Mouse (Mus musculus) left cerebral cortex, adult 2 months (tissue): ENCODE results near the gene Ubap1. TPM values are rescaled to one million over a fixed set of nuclear protein-coding genes. Genes with fewer than 3 reads are reported as not detected.

Source experiments
- DNase-seq, 2 experiments: peaks; one replicate each; pipeline ENCODE4 v3.0.0; 2021 to 2022; ENCODE audit warnings: low spot score in 2 of 2, mixed read lengths in 1 of 2; ENCODE audit errors: extremely low spot score in 1 of 2
- H3K27ac ChIP-seq: fragments of 200-600 bp; 2 replicates; pipeline ENCODE4 v1.8.1; 2022
- H3K4me3 ChIP-seq: fragments of 200-600 bp; 2 replicates; pipeline ENCODE4 v1.8.1; 2022
- CTCF ChIP-seq: fragments of 200-600 bp; IDR thresholded peaks from 2 replicates; pipeline ENCODE4 v1.8.1; 2022; ENCODE audit warnings: antibody characterized with exemption, mild to moderate bottlenecking, moderate library complexity
- intact Hi-C: fragments of 180-260 bp; cut with DNase I; formaldehyde crosslinking; loops from one replicate; pipeline ENCODE4 v1.15.1; 2025
- long read RNA-seq, 2 experiments: library from polyadenylated mRNA; stranded (forward); transcript quantifications; one replicate each; pipeline ENCODE4 v2.0.0; 2021; ENCODE audit warnings: borderline mapping rate in 2 of 2
- total RNA-seq, 2 experiments: library from RNA; stranded (reverse); gene quantifications; 2 replicates each; pipeline ENCODE4 v1.2.3; 2021

Ubap1 gene
- total RNA-seq = 10 to 100 TPM; 47.7 to 49.0 TPM
- long read RNA-seq, experiment 1, transcript Ubap1-201 (7 exons, 3,456 nt) = major isoform, 55 of 92 reads
- long read RNA-seq, experiment 1, partial matches to known transcripts = 2 of 92 reads
- long read RNA-seq, experiment 1, other reads (novel, unspliced or antisense) = 33 of 92 reads
- long read RNA-seq, experiment 2, transcript Ubap1-201 (7 exons, 3,456 nt) = major isoform, 51 of 71 reads
- long read RNA-seq, experiment 2, partial matches to known transcripts = 6 of 71 reads
- long read RNA-seq, experiment 2, other reads (novel, unspliced or antisense) = 13 of 71 reads

DNA sequence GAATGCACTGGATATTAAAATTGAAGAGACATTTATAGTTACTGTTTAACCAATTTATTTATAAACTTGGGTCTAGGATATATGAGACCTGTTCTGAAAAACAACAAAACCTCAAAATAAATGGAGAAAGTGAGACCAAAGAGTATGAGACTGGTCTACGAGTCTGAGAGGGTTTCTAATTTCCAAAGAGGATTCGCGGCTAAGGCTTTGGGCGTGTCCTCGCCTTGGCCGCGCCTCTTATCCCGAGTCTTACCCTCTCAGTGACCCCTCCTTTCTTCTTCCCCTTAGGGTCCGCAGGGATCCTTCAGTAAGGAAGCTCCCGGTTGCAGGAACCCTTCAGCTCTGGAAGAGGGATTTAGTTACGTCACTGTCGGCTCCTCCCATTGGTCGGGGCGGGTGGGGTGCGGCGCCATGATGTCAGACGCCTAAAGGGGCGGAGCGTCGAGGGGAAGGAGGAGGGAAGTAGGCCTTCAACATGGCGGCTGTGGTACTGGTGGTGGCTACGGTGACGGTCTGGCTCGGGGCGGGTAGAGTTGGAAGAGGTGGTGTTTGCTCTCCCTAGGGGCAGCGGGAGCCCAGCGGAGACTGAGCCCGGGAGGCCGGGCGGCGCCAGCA, at the start of gene Ubap1:
TSS of gene Ubap1 (plus strand) at position 413 of the 615 bp plus-strand sequence.
- no peak for TF ChIP-seq CTCF
- peak within 1 kb of the TSS; percentile 91 for H3K27ac ChIP-seq
- intact Hi-C loops = loop anchor here (1.0 kb wide), 1 partner anchor 34 kb away; the partner anchor contains the start of gene Dcaf12
- DNase-seq = peak; percentile 88 to 90
- H3K4me3 ChIP-seq = peak within 1 kb of the TSS; percentile 84

DNA sequence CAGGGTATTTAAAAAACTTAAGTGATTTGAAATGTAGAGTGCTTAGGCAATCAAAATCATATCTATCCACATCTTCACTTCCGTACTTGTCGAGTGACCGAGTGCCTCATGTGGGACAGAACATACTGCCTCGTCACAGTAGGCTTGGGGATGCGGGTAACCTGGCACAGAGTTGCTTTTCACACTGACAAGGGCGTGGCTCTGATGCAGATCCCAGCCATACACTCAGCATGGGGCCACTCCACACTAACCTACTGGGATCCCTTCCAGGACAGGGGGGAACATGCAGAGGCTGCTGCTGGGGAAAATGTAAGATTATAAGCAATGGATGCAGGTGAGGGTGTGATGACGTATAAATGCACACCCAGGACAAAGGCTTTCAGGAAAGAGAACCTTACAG, 45.1 kb upstream of the Ubap1 start:
- intact Hi-C loops = no loop called here
- DNase-seq = no peak
- Histone ChIP-seq H3K4me3 (no peak overlapping the region), H3K27ac (no peak overlapping the region)
- no peak for TF ChIP-seq CTCF

DNA sequence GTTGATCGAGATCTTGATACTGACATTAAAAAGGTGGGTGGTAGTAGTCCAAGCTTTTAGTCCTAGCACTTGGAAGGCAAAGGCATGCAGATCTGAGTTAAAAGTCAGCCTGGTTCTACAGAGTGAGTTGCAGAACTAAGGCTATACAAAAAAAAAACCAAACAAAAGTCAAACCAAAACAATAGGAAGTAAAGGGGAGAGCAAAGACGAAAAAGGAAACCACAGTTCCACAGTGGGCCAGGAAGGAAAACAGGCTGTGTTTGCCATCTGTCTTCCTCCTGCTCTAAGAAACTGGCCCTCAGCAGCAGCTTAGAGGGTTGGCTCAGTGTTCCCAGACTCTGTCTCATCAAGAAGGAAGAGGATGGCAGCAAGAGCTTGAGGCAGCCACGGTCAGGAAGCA, 44.5 kb upstream of the Ubap1 start:
- intact Hi-C loops = no loop called here
- H3K27ac ChIP-seq = no peak overlapping the region; the same call in 1 of the 2 replicates
- TF ChIP-seq CTCF = no peak
- no peak overlapping the region for H3K4me3 ChIP-seq
- DNase-seq = no peak

DNA sequence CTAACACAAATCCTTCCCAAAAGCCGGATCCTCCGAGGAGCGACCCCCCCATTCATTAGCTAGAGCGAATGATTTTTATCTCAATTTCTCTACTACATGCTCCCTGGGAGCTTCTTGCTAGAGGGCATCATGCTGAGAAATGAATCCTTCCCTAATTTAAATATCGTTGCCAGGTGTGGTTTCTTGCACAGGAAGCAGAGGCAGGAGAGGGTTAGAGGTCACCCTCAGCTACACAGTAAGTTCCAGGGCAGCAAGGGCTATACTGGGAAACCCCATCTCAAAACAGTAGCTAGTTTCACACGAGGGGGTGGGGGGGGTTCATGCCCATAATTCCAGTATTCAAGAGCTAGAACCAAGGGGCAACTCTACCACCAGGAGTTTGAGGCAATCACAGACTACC, 41.4 kb upstream of the Ubap1 start:
- TF ChIP-seq CTCF = no peak
- DNase-seq = no peak
- Histone ChIP-seq H3K4me3 (no peak overlapping the region), H3K27ac (no peak overlapping the region)
- intact Hi-C loops = no loop called here

DNA sequence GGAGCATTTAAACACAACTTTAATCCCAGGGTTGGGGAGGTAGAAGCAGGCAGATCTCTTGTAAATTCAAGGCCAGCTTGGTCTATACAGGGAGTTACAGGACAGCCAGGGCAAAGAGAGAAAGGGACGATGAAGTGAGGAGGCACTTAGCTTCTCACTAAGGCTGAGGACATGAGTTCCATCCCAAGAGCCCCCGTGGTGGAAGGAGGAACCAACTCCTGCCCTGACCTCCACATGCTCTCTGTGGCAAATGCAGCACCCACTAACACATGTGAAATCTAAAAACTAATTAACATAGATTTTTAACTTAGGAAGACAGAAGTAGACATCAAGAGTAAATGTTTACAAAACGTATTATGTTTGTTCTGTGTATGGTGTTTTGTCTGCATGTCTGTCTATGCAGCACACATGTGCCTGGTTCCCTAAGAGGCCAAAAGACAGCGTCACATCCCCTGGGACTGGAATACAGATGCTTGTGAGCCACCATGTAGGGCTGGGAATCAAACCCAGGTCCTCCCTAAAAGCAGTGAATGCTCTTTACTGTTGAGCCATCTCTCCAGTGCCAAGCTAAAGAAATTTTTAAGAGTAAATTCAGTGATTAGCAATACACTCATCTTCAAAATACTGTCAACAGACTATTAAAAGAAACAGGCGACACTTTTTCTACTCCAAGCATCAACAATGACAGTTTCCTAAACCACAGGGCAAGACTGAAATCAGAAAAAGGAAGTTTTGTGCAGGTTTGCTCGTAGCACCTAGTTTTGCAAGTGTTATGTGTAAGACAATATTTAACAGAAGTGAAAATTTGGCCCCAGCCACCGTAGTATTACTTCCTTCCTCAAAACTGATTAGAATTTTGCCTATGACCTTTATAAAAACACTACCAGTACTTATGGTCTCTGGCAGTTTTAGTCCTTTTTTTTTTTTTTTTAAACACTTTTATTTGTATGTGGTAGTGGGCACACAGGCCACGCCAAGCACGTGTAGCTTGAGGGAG, 37.9 kb upstream of the Ubap1 start:
- no peak for TF ChIP-seq CTCF
- intact Hi-C loops = no loop called here

DNA sequence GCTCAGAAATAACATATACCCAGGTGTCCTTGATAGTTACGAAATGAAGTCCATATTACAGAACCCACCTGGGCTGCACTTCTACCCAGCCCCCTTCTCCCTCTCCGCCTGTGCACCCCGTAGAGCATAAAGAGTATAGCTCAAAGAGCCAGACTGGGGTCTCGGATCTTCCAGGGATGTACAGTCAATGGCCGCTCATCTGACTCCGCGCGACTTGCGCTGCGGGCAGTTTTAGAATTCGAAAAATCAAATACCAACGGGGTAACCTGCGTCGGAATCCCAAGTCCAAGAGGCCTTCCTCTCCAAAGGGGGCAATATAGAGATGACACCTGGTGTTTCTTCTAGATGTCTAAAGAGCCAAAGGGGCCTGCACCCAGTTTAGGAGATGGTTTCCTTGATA, 35.1 kb upstream of the Ubap1 start:
- peak overlapping the region; percentile 97 for H3K27ac ChIP-seq
- intact Hi-C loops = loop anchor here (1.0 to 2.0 kb wide), 3 partner anchors 36 to 77 kb away; partner anchors contain the start of gene Ubap2
- DNase-seq = no peak

More for the DNA sequence above, 37.9 kb upstream of the Ubap1 start:
- no peak overlapping the region for H3K27ac ChIP-seq
- no peak overlapping the region for H3K4me3 ChIP-seq
- DNase-seq = no peak

DNA sequence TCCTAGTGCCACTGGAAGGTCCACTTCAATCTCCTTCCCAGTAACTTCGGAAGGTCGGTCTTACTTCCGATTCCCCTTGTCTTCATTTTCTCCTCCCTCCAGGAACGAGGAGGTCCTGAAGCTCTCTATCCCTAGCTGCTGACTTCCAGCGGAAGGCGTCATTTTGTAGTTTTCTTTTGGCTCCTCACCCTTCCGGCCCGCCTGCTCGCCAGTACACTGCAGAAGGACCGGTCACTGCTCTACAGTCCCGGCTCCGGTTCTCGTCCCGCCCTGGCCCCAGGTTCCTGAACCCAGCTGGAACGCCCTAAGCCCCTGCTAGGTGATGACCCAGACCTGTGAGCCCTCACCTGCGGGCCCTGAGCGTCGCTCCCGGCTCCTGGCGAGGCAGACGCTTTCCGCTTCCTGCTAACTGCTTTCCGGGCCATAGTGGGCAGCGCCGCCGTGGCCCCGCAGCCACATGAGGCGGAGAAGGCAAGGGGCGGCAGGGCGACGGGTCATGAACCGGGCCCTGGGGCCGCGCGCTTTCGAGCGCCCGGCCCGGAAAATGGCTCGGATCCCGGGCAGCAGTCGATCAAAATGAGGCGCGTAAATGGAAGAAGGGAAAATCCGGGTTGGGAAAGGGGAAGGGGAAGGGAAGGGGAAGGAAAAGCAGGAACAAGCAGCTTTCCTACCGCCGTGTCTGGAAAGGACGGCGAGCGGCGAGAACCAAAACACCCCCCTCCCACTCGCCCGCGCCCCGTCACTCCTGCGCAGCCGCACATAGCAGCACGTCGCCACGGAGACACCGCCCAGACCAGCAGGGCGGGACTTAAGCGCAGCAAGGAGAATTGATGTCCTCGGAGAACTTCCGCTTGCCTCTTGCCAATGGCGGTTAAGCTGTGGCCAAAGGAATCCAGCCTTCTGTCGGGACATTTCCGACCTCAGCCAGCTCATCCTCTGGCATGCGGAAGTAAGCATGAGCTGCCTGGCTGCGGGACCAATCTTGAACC, 34.4 kb upstream of the Ubap1 start, which contains the start of gene Dcaf12:
TSS of gene Dcaf12 (minus strand) at position 749 of the 989 bp plus-strand sequence.
- DNase-seq = peak; percentile 95
- intact Hi-C loops = loop anchor here (1.0 to 2.0 kb wide), 3 partner anchors 35 to 76 kb away; partner anchors contain the start of gene Ubap2
- Histone ChIP-seq H3K27ac (peak within 1 kb of the TSS; percentile 97), H3K4me3 (peak within 1 kb of the TSS; percentile 93)
- TF ChIP-seq CTCF = no peak

More for the DNA sequence above, 35.1 kb upstream of the Ubap1 start:
- peak overlapping the region; percentile 93 for H3K4me3 ChIP-seq
- no peak for TF ChIP-seq CTCF

DNA sequence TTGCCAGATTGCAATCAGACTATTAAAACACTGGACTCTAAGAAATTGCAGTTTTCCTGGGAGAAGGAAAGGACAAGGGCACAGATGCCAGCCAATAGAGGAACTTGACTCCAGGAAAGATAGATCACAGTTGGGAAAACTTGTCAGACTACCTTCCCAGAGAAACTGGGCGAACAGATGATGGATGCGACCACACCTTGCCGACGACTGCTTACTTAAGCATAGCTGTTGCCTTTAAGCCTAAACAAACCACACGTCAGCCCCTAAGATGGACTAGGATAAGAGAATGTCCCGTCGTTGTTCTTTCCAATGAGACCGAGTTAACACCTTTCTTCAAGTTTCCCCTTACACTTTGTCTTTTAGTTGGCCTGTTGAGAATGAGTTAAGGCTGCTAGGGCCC, 33.6 kb upstream of the Ubap1 start:
- DNase-seq = no peak
- intact Hi-C loops = loop anchor here (2.0 kb wide), 1 partner anchor 76 kb away; no protein-coding TSS in a partner anchor
- no peak for TF ChIP-seq CTCF
- Histone ChIP-seq H3K4me3 (peak overlapping the region; percentile 93), H3K27ac (peak overlapping the region; percentile 78)

DNA sequence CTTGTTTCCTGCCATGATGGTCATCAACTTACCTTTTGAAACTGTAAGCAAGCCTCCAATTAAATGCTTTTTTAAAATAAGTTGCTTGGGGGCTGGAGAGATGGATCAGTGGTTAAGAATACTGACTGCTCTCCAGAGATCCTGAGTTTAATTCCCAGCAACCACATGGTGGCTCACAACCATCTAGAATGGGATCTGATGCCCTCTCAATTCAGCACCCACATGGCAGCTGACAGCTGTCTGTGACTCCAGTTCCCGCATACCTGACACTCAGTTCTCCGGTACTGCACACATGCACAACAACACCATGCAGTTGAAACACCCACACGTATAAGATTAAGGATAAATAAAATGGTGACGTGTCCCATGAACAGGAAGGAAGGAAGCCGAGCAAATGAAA, 30.5 kb upstream of the Ubap1 start:
- TF ChIP-seq CTCF = no peak; the same call in 1 of the 2 replicates
- H3K4me3 ChIP-seq = no peak overlapping the region
- intact Hi-C loops = no loop called here
- H3K27ac ChIP-seq = no peak overlapping the region
- DNase-seq = no peak

DNA sequence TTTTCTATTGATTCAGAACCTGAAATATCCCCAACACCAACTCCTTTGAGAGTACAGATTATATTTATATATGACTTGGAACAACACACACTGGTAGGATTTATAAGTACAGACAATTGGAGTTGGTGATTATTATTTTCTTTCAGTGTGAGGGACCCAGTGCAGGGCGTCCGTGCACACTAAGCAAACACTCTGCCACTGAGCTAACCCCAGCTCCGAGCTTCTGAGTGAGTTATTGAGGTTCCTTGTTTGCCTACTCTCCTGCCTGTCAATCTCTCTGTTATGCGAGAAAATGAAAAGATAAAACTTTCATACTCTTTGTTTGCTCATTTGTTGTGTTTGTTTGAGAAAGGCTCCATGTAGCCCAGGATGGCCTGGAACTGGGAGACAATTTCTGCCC, 27.8 kb upstream of the Ubap1 start:
- DNase-seq = no peak
- no peak overlapping the region for H3K4me3 ChIP-seq
- H3K27ac ChIP-seq = no peak overlapping the region
- intact Hi-C loops = no loop called here
- TF ChIP-seq CTCF = no peak

DNA sequence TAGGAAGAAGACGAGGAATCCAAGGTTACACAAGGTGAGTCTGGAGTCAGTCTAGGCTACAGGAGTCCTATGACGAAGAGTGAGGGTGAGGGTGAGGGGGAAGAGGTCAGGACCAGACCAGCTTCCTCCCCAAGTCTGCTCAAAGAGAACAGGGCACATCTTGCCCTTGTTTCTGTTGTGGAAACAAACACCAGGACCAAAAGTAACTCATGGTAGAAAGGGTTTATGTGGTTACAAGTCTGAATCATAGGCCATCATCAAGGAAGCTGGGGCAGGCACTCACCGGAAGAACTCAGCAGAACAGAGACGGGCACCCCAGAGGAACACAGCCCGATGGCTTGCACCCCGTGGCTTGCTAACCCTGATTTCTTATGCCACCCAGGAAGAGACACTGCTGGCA, 21.9 kb upstream of the Ubap1 start:
- intact Hi-C loops = no loop called here
- TF ChIP-seq CTCF = no peak
- H3K4me3 ChIP-seq = no peak overlapping the region
- DNase-seq = no peak
- H3K27ac ChIP-seq = no peak overlapping the region
